Mouse (Mus musculus): ENCODE data around the gene A730049H05Rik.

- TF ChIP-seq EP300 (IDR thresholded peaks at IDR 0.05; ENCODE audit: low read depth) (no peak), CTCF (IDR thresholded peaks at IDR 0.05; ENCODE audit: low read depth) (no peak)
Measured at GRCm38 (mm10) chr6:92878771-92879170, 62.5 kb downstream of the A730049H05Rik start.

All from liver, postnatal 0 days (tissue).